Comparison of ENCODE assay signal across 30 mouse cellular contexts in the genomic region with DNA sequence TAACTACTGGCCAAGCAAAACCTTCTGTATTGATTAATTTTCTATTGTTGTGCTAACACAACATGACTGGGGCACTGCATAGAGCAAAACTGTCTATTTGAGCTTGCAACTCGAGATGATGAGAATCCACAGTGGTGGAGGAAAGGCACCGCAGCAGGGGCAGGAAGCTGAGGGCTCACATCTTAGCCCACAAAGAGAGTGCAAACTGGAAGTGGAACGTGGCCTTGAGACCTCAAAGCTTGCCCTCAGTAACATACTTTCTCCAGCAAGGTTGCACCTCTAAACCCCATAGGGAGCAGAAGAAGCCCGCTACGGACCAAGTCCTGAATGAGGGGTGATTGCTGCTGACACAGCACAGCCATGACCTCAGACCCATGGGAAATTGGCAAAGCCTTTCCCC. TPM values are rescaled to one million over a fixed set of nuclear protein-coding genes. Genes with fewer than 3 reads are reported as not detected.
"Had no signal": no experiment of that assay in that cellular context is flagged by ENCODE, and none has a peak within 500 bp of the region (broad histone marks: within the 10 kb centered on the region; RNA-seq: fewer than 3 reads in every experiment).

No protein-coding gene starts in this region.

- H3K36me3 ChIP-seq: limb, embryonic 10.5 days; limb, embryonic 13.5 days; midbrain, embryonic 13.5 days had no signal

- H3K4me3 ChIP-seq: layer of hippocampus, adult 2 months; limb, embryonic 10.5 days; limb, embryonic 13.5 days; midbrain, embryonic 13.5 days; myocyte had no signal

- ATAC-seq: intestine, postnatal 0 days; liver, postnatal 0 days; lung, postnatal 0 days; midbrain, embryonic 13.5 days; midbrain, embryonic 16.5 days had no signal

- H3K4me1 ChIP-seq: limb, embryonic 10.5 days; limb, embryonic 13.5 days; midbrain, embryonic 13.5 days had no signal

- H3K27me3 ChIP-seq: limb, embryonic 13.5 days; midbrain, embryonic 13.5 days had no signal

- DNase-seq: kidney, adult 2 months; kidney, postnatal 25 days; layer of hippocampus, adult 9-11 months; liver; liver, postnatal 0 days; lung, embryonic 14.5 days had no signal

- H3K27ac ChIP-seq: kidney, postnatal 0 days; layer of hippocampus, adult 2 months; limb, embryonic 10.5 days; limb, embryonic 13.5 days; liver, embryonic 14.5 days; macrophage; midbrain, embryonic 13.5 days had no signal

RNA-seq across cellular contexts. Expression of a gene that starts 4.7 kb away (rescaled TPM):
- total RNA-seq: layer of hippocampus, adult 2 months; layer of hippocampus, postnatal 25 days; left cerebral cortex, adult 18-20 months; left cerebral cortex, postnatal 25 days; megakaryocyte, adult 5-6 weeks; monocyte, adult 5-6 weeks had no signal
- polyA plus RNA-seq: limb, embryonic 10.5 days; limb, embryonic 13.5 days; lung, embryonic 14.5 days; lung, postnatal 0 days; macrophage; midbrain, embryonic 13.5 days; midbrain, embryonic 16.5 days; testis, adult 2 months had no signal

RNA-seq across cellular contexts. Expression of a gene that starts 23.8 kb away (rescaled TPM):
- total RNA-seq: layer of hippocampus, adult 2 months; layer of hippocampus, postnatal 25 days; left cerebral cortex, adult 18-20 months; left cerebral cortex, postnatal 25 days; megakaryocyte, adult 5-6 weeks; monocyte, adult 5-6 weeks had no signal
- polyA plus RNA-seq: intestine, postnatal 0 days; kidney, embryonic 14.5 days; kidney, postnatal 0 days; large intestine, adult 2 months; limb, embryonic 10.5 days; limb, embryonic 13.5 days; liver, embryonic 14.5 days; liver, postnatal 0 days; lung, embryonic 14.5 days; lung, postnatal 0 days; macrophage; midbrain, embryonic 13.5 days; midbrain, embryonic 16.5 days; myocyte; neural tube, embryonic 11.5 days; neural tube, embryonic 14.5 days; small intestine, adult 2 months; stomach, embryonic 16.5 days; urinary bladder, adult 2 months had no signal

RNA-seq across cellular contexts. Expression of a gene that starts 24.1 kb away (rescaled TPM):
- total RNA-seq: layer of hippocampus, adult 2 months; layer of hippocampus, postnatal 25 days; left cerebral cortex, adult 18-20 months; left cerebral cortex, postnatal 25 days; megakaryocyte, adult 5-6 weeks; monocyte, adult 5-6 weeks had no signal
- polyA plus RNA-seq: intestine, postnatal 0 days; kidney, adult 2 months; kidney, embryonic 14.5 days; kidney, postnatal 0 days; large intestine, adult 2 months; limb, embryonic 10.5 days; limb, embryonic 13.5 days; liver, embryonic 14.5 days; liver, postnatal 0 days; lung, embryonic 14.5 days; lung, postnatal 0 days; macrophage; midbrain, embryonic 13.5 days; midbrain, embryonic 16.5 days; myocyte; neural tube, embryonic 11.5 days; neural tube, embryonic 14.5 days; small intestine, adult 2 months; stomach, embryonic 16.5 days; urinary bladder, adult 2 months had no signal

RNA-seq across cellular contexts. Expression of a gene that starts 42.6 kb away (rescaled TPM):
- total RNA-seq: layer of hippocampus, adult 2 months; layer of hippocampus, postnatal 25 days; left cerebral cortex, adult 18-20 months; left cerebral cortex, postnatal 25 days; megakaryocyte, adult 5-6 weeks; monocyte, adult 5-6 weeks had no signal
- polyA plus RNA-seq: large intestine, adult 2 months; limb, embryonic 10.5 days; limb, embryonic 13.5 days; lung, embryonic 14.5 days; lung, postnatal 0 days; macrophage; midbrain, embryonic 16.5 days; myocyte; neural tube, embryonic 11.5 days; neural tube, embryonic 14.5 days; small intestine, adult 2 months; urinary bladder, adult 2 months had no signal
